Mouse (Mus musculus) stomach, embryonic 15.5 days (tissue): ENCODE results near the gene AC134908.4. TPM values are rescaled to one million over a fixed set of nuclear protein-coding genes. Genes with fewer than 3 reads are reported as not detected.
A peak's percentile ranks its signal among the peaks of the same experiment; 100 is the strongest.

ENCODE experiments used
- ATAC-seq: fragments of 200-750 bp; cut with Nextera tagmentation; 2 replicates; pipeline ENCODE4 v1.8.0; 2017; ENCODE audit warnings: low read depth, moderate number of reproducible peaks, moderate TSS enrichment; ENCODE audit not compliant: insufficient read depth, low FRiP score
- H3K27ac ChIP-seq: fragments of 300-500 bp; sonication (generic); 2 replicates; pipeline ENCODE4 v1.5.1; 2015; ENCODE audit warnings: mild to moderate bottlenecking, inconsistent platforms
- H3K27me3 ChIP-seq: fragments of 300-500 bp; sonication (generic); replicated peaks from 2 replicates; pipeline ENCODE4 v1.6.1; 2015; ENCODE audit warnings: inconsistent platforms
- H3K36me3 ChIP-seq: fragments of 300-500 bp; sonication (generic); 2 replicates; pipeline ENCODE4 v1.6.1; 2015; ENCODE audit warnings: inconsistent platforms
- H3K4me1 ChIP-seq: fragments of 300-500 bp; sonication (generic); 2 replicates; pipeline ENCODE4 v1.6.1; 2015; ENCODE audit warnings: inconsistent platforms
- H3K4me2 ChIP-seq: fragments of 300-500 bp; sonication (generic); 2 replicates; pipeline ENCODE4 v1.6.1; 2015; ENCODE audit warnings: mild to moderate bottlenecking, inconsistent platforms
- H3K4me3 ChIP-seq: fragments of 300-500 bp; sonication (generic); replicated peaks from 2 replicates; pipeline ENCODE4 v1.5.1; 2015; ENCODE audit warnings: inconsistent platforms
- H3K9ac ChIP-seq: fragments of 300-500 bp; sonication (generic); 2 replicates; pipeline ENCODE4 v1.6.1; 2015; ENCODE audit warnings: inconsistent platforms
- H3K9me3 ChIP-seq: fragments of 300-500 bp; sonication (generic); 2 replicates; pipeline ENCODE4 v1.6.1; 2016; ENCODE audit warnings: inconsistent platforms
- WGBS: fragments of 180-500 bp; shearing (Covaris S2); methylation state at CpG from one replicate; pipeline ENCODE4 v1.1.7; 2015; 5-methylcytosine and 5-hydroxymethylcytosine counted together
- polyA plus RNA-seq: library from polyadenylated mRNA; unstranded; fragments of >200 nt; fragmentation: Nextera tagmentation; extraction: Ambion mirVana; gene quantifications from 2 replicates; pipeline ENCODE4 v1.2.1, GENCODE M21; 2015

The AC134908.4 gene
- polyA plus RNA-seq, 1 experiment from 2014 or later, result not detected

GRCm38 (mm10) chr17:25781339-25781738, 14.1 kb downstream of the AC134908.4 start:
- no peak overlapping the region for H3K4me3 ChIP-seq
- peaks cover 25% of the 10 kb centered on the region for H3K4me1 ChIP-seq
- H3K27me3 ChIP-seq, result no peaks in the 10 kb centered on the region
- ATAC-seq, result no peak
- no peak overlapping the region for H3K4me2 ChIP-seq
- WGBS, result 75% methylated on average over 6 of the region's 6 CpGs
- no peaks in the 10 kb centered on the region for H3K9me3 ChIP-seq
- H3K27ac ChIP-seq, result no peak overlapping the region
- H3K36me3 ChIP-seq, result peaks cover 26% of the 10 kb centered on the region
- no peak overlapping the region for H3K9ac ChIP-seq

- H3K4me2 ChIP-seq, result no peak overlapping the region
- H3K27me3 ChIP-seq, result no peaks in the 10 kb centered on the region
- peaks cover 26% of the 10 kb centered on the region for H3K36me3 ChIP-seq
- H3K4me1 ChIP-seq, result peaks cover 13% of the 10 kb centered on the region
- no peaks in the 10 kb centered on the region for H3K9me3 ChIP-seq
- H3K9ac ChIP-seq, result no peak overlapping the region
- WGBS, result 95% methylated on average over 5 of the region's 5 CpGs
- no peak for ATAC-seq
- H3K4me3 ChIP-seq, result no peak overlapping the region
- H3K27ac ChIP-seq, result no peak overlapping the region
Measured at GRCm38 (mm10) chr17:25777948-25778347, 17.5 kb downstream of the AC134908.4 start.

- Histone ChIP-seq H3K9ac (no peak overlapping the region), H3K27ac (no peak overlapping the region), H3K4me3 (no peak overlapping the region), H3K36me3 (peaks cover 2% of the 10 kb centered on the region; the same call in 1 of the 2 replicates), H3K27me3 (no peaks in the 10 kb centered on the region), H3K4me1 (peaks cover 10% of the 10 kb centered on the region), H3K4me2 (no peak overlapping the region), H3K9me3 (no peaks in the 10 kb centered on the region)
- no peak for ATAC-seq
- WGBS, result 69% methylated on average over 10 of the region's 10 CpGs
Measured at GRCm38 (mm10) chr17:25775318-25776062, 20.0 kb downstream of the AC134908.4 start.

GRCm38 (mm10) chr17:25773549-25774120, 21.8 kb downstream of the AC134908.4 start, which contains the start of gene Narfl:
Gene Narfl (plus strand): TSS chr17:25773776.
- H3K27me3 ChIP-seq, result no peaks in the 10 kb centered on the region
- H3K36me3 ChIP-seq, result no peaks in the 10 kb centered on the region
- H3K9me3 ChIP-seq, result no peaks in the 10 kb centered on the region
- H3K9ac ChIP-seq, result peak within 1 kb of the TSS; percentile 79
- peak within 1 kb of the TSS; percentile 78 for H3K4me3 ChIP-seq
- H3K4me2 ChIP-seq, result peak within 1 kb of the TSS; percentile 75
- peak; percentile 81 for ATAC-seq
- under 1% methylated on average over 37 of the region's 37 CpGs for WGBS
- peaks cover 10% of the 10 kb centered on the region for H3K4me1 ChIP-seq
- H3K27ac ChIP-seq, result no peak within 1 kb of the TSS

GRCm38 (mm10) chr17:25769331-25769730, 26.1 kb downstream of the AC134908.4 start:
- no peak overlapping the region for H3K4me2 ChIP-seq
- no peaks in the 10 kb centered on the region for H3K36me3 ChIP-seq
- no peaks in the 10 kb centered on the region for H3K9me3 ChIP-seq
- no peak overlapping the region for H3K4me3 ChIP-seq
- no peaks in the 10 kb centered on the region for H3K27me3 ChIP-seq
- no peak for ATAC-seq
- H3K4me1 ChIP-seq, result peaks cover 7% of the 10 kb centered on the region
- no peak overlapping the region for H3K9ac ChIP-seq
- no peak overlapping the region for H3K27ac ChIP-seq
- WGBS, result 57% methylated on average over 9 of the region's 9 CpGs

GRCm38 (mm10) chr17:25765886-25766285, 29.6 kb downstream of the AC134908.4 start:
- no peak overlapping the region for H3K4me3 ChIP-seq
- H3K4me2 ChIP-seq, result no peak overlapping the region
- no peaks in the 10 kb centered on the region for H3K27me3 ChIP-seq
- H3K9me3 ChIP-seq, result no peaks in the 10 kb centered on the region
- H3K36me3 ChIP-seq, result no peaks in the 10 kb centered on the region
- H3K27ac ChIP-seq, result no peak overlapping the region
- H3K9ac ChIP-seq, result no peak overlapping the region
- ATAC-seq, result no peak
- no peaks in the 10 kb centered on the region for H3K4me1 ChIP-seq
- 75% methylated on average over 5 of the region's 5 CpGs for WGBS

GRCm38 (mm10) chr17:25762591-25762990, 32.9 kb downstream of the AC134908.4 start:
- Histone ChIP-seq H3K4me2 (no peak overlapping the region), H3K4me3 (no peak overlapping the region), H3K9ac (no peak overlapping the region), H3K27ac (no peak overlapping the region), H3K36me3 (no peaks in the 10 kb centered on the region), H3K4me1 (no peaks in the 10 kb centered on the region), H3K9me3 (no peaks in the 10 kb centered on the region), H3K27me3 (no peaks in the 10 kb centered on the region)
- ATAC-seq, result no peak
- WGBS, result 50% methylated on average over 3 of the region's 3 CpGs

GRCm38 (mm10) chr17:25761561-25761970, 33.9 kb downstream of the AC134908.4 start:
- H3K36me3 ChIP-seq, result no peaks in the 10 kb centered on the region
- ATAC-seq, result no peak
- no peaks in the 10 kb centered on the region for H3K27me3 ChIP-seq
- 25% methylated on average over 4 of the region's 4 CpGs for WGBS
- H3K4me3 ChIP-seq, result no peak overlapping the region
- H3K4me1 ChIP-seq, result 0 out of 2 replicates have a peak, but pooled peaks cover 2% of the 10 kb centered on the region
- H3K27ac ChIP-seq, result no peak overlapping the region
- no peak overlapping the region for H3K9ac ChIP-seq
- no peaks in the 10 kb centered on the region for H3K9me3 ChIP-seq
- no peak overlapping the region for H3K4me2 ChIP-seq

- H3K4me1 ChIP-seq, result 0 out of 2 replicates have a peak, but pooled peaks cover 5% of the 10 kb centered on the region
- ATAC-seq, result no peak
- no peak overlapping the region for H3K9ac ChIP-seq
- H3K4me3 ChIP-seq, result no peak overlapping the region
- 71% methylated on average over 8 of the region's 8 CpGs for WGBS
- H3K9me3 ChIP-seq, result no peaks in the 10 kb centered on the region
- no peaks in the 10 kb centered on the region for H3K36me3 ChIP-seq
- no peak overlapping the region for H3K4me2 ChIP-seq
- no peaks in the 10 kb centered on the region for H3K27me3 ChIP-seq
- H3K27ac ChIP-seq, result no peak overlapping the region
Measured at GRCm38 (mm10) chr17:25760148-25760547, 35.3 kb downstream of the AC134908.4 start.

- Histone ChIP-seq H3K27me3 (no peaks in the 10 kb centered on the region), H3K4me2 (no peak overlapping the region), H3K36me3 (no peaks in the 10 kb centered on the region), H3K27ac (no peak overlapping the region), H3K4me1 (0 out of 2 replicates have a peak, but pooled peaks cover 5% of the 10 kb centered on the region), H3K9me3 (no peaks in the 10 kb centered on the region), H3K9ac (no peak overlapping the region), H3K4me3 (no peak overlapping the region)
- ATAC-seq, result no peak
- WGBS, result 51% methylated on average over 3 of the region's 3 CpGs
Measured at GRCm38 (mm10) chr17:25757691-25758090, 37.8 kb downstream of the AC134908.4 start.

- Histone ChIP-seq H3K4me2 (no peak overlapping the region), H3K4me1 (peaks cover 6% of the 10 kb centered on the region), H3K27ac (peak overlapping the region; percentile 41), H3K36me3 (no peaks in the 10 kb centered on the region), H3K9me3 (no peaks in the 10 kb centered on the region), H3K9ac (no peak overlapping the region), H3K27me3 (no peaks in the 10 kb centered on the region), H3K4me3 (no peak overlapping the region)
- peak; percentile 37; the same call in 1 of the 2 replicates for ATAC-seq
- WGBS, result 59% methylated on average over 9 of the region's 9 CpGs
Measured at GRCm38 (mm10) chr17:25756378-25757242, 38.8 kb downstream of the AC134908.4 start.
